Mouse (Mus musculus): ENCODE results near the gene Ran. TPM values are rescaled to one million over a fixed set of nuclear protein-coding genes. Genes with fewer than 3 reads are reported as not detected.

Gene Ran
- polyA plus RNA-seq, 1 experiment from 2014 or later: 755 TPM

GRCm38 (mm10) chr5:129002571-129003011 lies 17.3 kb upstream of the Ran start:
- Histone ChIP-seq H3K36me3 (peaks cover 19% of the 10 kb centered on the region; the same call in 1 of the 2 replicates), H3K27me3 (ENCODE audit: insufficient read depth, poor library complexity, severe bottlenecking) (no peaks in the 10 kb centered on the region; the same call in 1 of the 2 replicates), H3K27ac (peak overlapping the region; percentile 86), H3K4me3 (peak overlapping the region; percentile 36), H3K4me1 (peaks cover 34% of the 10 kb centered on the region), H3K9me3 (no peaks in the 10 kb centered on the region)
- 15% methylated on average over 14 of the region's 14 CpGs for WGBS
- DNase-seq (ENCODE audit: low spot score): peak; percentile 77

- 90% methylated on average over 3 of the region's 3 CpGs for WGBS
- H3K4me3 ChIP-seq: no peak overlapping the region
- peak; percentile 64 for DNase-seq (ENCODE audit: low spot score)
Measured at GRCm38 (mm10) chr5:129005416-129005815, 14.5 kb upstream of the Ran start.

GRCm38 (mm10) chr5:129006031-129006788 lies 13.7 kb upstream of the Ran start:
- Histone ChIP-seq H3K27ac (0 out of 2 replicates have a peak overlapping the region, but pooled peaks have one; percentile 47), H3K36me3 (peaks cover 5% of the 10 kb centered on the region; the same call in 1 of the 2 replicates), H3K4me3 (peak overlapping the region; percentile 91; the same call in 1 of the 2 replicates), H3K27me3 (ENCODE audit: insufficient read depth, poor library complexity, severe bottlenecking) (no peaks in the 10 kb centered on the region; the same call in 1 of the 2 replicates), H3K9me3 (no peaks in the 10 kb centered on the region), H3K4me1 (peaks cover 42% of the 10 kb centered on the region)
- peak; percentile 78 for DNase-seq (ENCODE audit: low spot score)
- WGBS: 72% methylated on average over 18 of the region's 18 CpGs

More at GRCm38 (mm10) chr5:129005416-129005815, 14.5 kb upstream of the Ran start:
- Histone ChIP-seq H3K36me3 (peaks cover 5% of the 10 kb centered on the region; the same call in 1 of the 2 replicates), H3K27ac (no peak overlapping the region), H3K27me3 (ENCODE audit: insufficient read depth, poor library complexity, severe bottlenecking) (no peaks in the 10 kb centered on the region; the same call in 1 of the 2 replicates), H3K4me1 (peaks cover 49% of the 10 kb centered on the region), H3K9me3 (no peaks in the 10 kb centered on the region)

- H3K4me3 ChIP-seq: peak overlapping the region; percentile 91
- H3K27me3 ChIP-seq (ENCODE audit: insufficient read depth, poor library complexity, severe bottlenecking): no peaks in the 10 kb centered on the region; the same call in 1 of the 2 replicates
- peaks cover 5% of the 10 kb centered on the region; the same call in 1 of the 2 replicates for H3K36me3 ChIP-seq
- DNase-seq (ENCODE audit: low spot score): peak; percentile 71
- H3K9me3 ChIP-seq: no peaks in the 10 kb centered on the region
- 43% methylated on average over 14 of the region's 14 CpGs for WGBS
- H3K4me1 ChIP-seq: peaks cover 31% of the 10 kb centered on the region
- peak overlapping the region; percentile 94 for H3K27ac ChIP-seq
Measured at GRCm38 (mm10) chr5:129007105-129007957, 12.5 kb upstream of the Ran start.

GRCm38 (mm10) chr5:129008008-129008407 lies 11.9 kb upstream of the Ran start:
- Histone ChIP-seq H3K36me3 (peaks cover 5% of the 10 kb centered on the region; the same call in 1 of the 2 replicates), H3K27ac (peak overlapping the region; percentile 94), H3K4me3 (peak overlapping the region; percentile 91), H3K4me1 (peaks cover 25% of the 10 kb centered on the region), H3K27me3 (ENCODE audit: insufficient read depth, poor library complexity, severe bottlenecking) (no peaks in the 10 kb centered on the region; the same call in 1 of the 2 replicates), H3K9me3 (no peaks in the 10 kb centered on the region)
- under 1% methylated on average over 18 of the region's 18 CpGs for WGBS
- no peak for DNase-seq (ENCODE audit: low spot score)

- under 1% methylated on average over 38 of the region's 39 CpGs for WGBS
- peak within 1 kb of the TSS; percentile 94 for H3K27ac ChIP-seq
- no peaks in the 10 kb centered on the region for H3K9me3 ChIP-seq
- peak; percentile 96 for DNase-seq (ENCODE audit: low spot score)
- H3K27me3 ChIP-seq (ENCODE audit: insufficient read depth, poor library complexity, severe bottlenecking): no peaks in the 10 kb centered on the region; the same call in 1 of the 2 replicates
- peaks cover 5% of the 10 kb centered on the region; the same call in 1 of the 2 replicates for H3K36me3 ChIP-seq
- peaks cover 25% of the 10 kb centered on the region for H3K4me1 ChIP-seq
- peak within 1 kb of the TSS; percentile 91 for H3K4me3 ChIP-seq
Measured at GRCm38 (mm10) chr5:129008412-129008826, 11.4 kb upstream of the Ran start, which contains the start of gene Stx2. TSS of gene Stx2 (minus strand) at chr5:129008574.

GRCm38 (mm10) chr5:129009577-129009976 lies 10.3 kb upstream of the Ran start:
- Histone ChIP-seq H3K4me3 (no peak overlapping the region), H3K4me1 (peaks cover 25% of the 10 kb centered on the region), H3K27me3 (ENCODE audit: insufficient read depth, poor library complexity, severe bottlenecking) (no peaks in the 10 kb centered on the region; the same call in 1 of the 2 replicates), H3K36me3 (peaks cover 5% of the 10 kb centered on the region; the same call in 1 of the 2 replicates), H3K27ac (no peak overlapping the region), H3K9me3 (no peaks in the 10 kb centered on the region)
- WGBS: 71% methylated on average over 3 of the region's 3 CpGs
- no peak for DNase-seq (ENCODE audit: low spot score)

GRCm38 (mm10) chr5:129010937-129011336 lies 8.9 kb upstream of the Ran start:
- Histone ChIP-seq H3K27me3 (ENCODE audit: insufficient read depth, poor library complexity, severe bottlenecking) (no peaks in the 10 kb centered on the region; the same call in 1 of the 2 replicates), H3K4me3 (no peak overlapping the region), H3K4me1 (peaks cover 25% of the 10 kb centered on the region), H3K9me3 (no peaks in the 10 kb centered on the region), H3K27ac (no peak overlapping the region), H3K36me3 (no peaks in the 10 kb centered on the region)
- WGBS: 75% methylated on average over 2 of the region's 2 CpGs
- no peak for DNase-seq (ENCODE audit: low spot score)

GRCm38 (mm10) chr5:129015020-129015419 lies 4.8 kb upstream of the Ran start:
- H3K4me1 ChIP-seq: peaks cover 9% of the 10 kb centered on the region
- H3K27me3 ChIP-seq (ENCODE audit: insufficient read depth, poor library complexity, severe bottlenecking): no peaks in the 10 kb centered on the region
- H3K4me3 ChIP-seq: no peak overlapping the region
- H3K27ac ChIP-seq: no peak overlapping the region
- WGBS: 60% methylated on average over 3 of the region's 3 CpGs
- H3K36me3 ChIP-seq: no peaks in the 10 kb centered on the region
- H3K9me3 ChIP-seq: no peaks in the 10 kb centered on the region
- no peak for DNase-seq (ENCODE audit: low spot score)

GRCm38 (mm10) chr5:129015540-129015939 lies 4.3 kb upstream of the Ran start:
- Histone ChIP-seq H3K27me3 (ENCODE audit: insufficient read depth, poor library complexity, severe bottlenecking) (no peaks in the 10 kb centered on the region), H3K27ac (no peak overlapping the region), H3K4me1 (peaks cover 9% of the 10 kb centered on the region), H3K36me3 (no peaks in the 10 kb centered on the region), H3K4me3 (no peak overlapping the region), H3K9me3 (no peaks in the 10 kb centered on the region)
- WGBS: 84% methylated on average over 5 of the region's 5 CpGs
- DNase-seq (ENCODE audit: low spot score): no peak

- H3K27ac ChIP-seq: no peak overlapping the region
- peaks cover 9% of the 10 kb centered on the region for H3K4me1 ChIP-seq
- H3K27me3 ChIP-seq (ENCODE audit: insufficient read depth, poor library complexity, severe bottlenecking): no peaks in the 10 kb centered on the region
- 0 out of 2 replicates have a peak, but pooled peaks cover 3% of the 10 kb centered on the region for H3K36me3 ChIP-seq
- 81% methylated on average over 3 of the region's 3 CpGs for WGBS
- DNase-seq (ENCODE audit: low spot score): no peak
- H3K4me3 ChIP-seq: no peak overlapping the region
- no peaks in the 10 kb centered on the region for H3K9me3 ChIP-seq
Measured at GRCm38 (mm10) chr5:129016370-129016769, 3.5 kb upstream of the Ran start.

GRCm38 (mm10) chr5:129018782-129019489 lies 933 bp upstream of the Ran start:
- Histone ChIP-seq H3K27me3 (ENCODE audit: insufficient read depth, poor library complexity, severe bottlenecking) (no peaks in the 10 kb centered on the region), H3K4me1 (peaks cover 9% of the 10 kb centered on the region), H3K27ac (peak overlapping the region; percentile 100), H3K4me3 (peak overlapping the region; percentile 95), H3K9me3 (no peaks in the 10 kb centered on the region), H3K36me3 (peaks cover 21% of the 10 kb centered on the region)
- DNase-seq (ENCODE audit: low spot score): no peak
- 73% methylated on average over 13 of the region's 13 CpGs for WGBS

Measured in heart, embryonic 10.5 days (tissue).